Mouse (Mus musculus): ENCODE measurements at regions not wholly inside any gene's neighbourhood (a gene's known extent, or its start where the extent isn't known, plus 50 kb on each side); places are given as distances from the start of the nearest gene placed in this dataset.
A peak's percentile ranks its signal among the peaks of the same experiment; 100 is the strongest.

DNA sequence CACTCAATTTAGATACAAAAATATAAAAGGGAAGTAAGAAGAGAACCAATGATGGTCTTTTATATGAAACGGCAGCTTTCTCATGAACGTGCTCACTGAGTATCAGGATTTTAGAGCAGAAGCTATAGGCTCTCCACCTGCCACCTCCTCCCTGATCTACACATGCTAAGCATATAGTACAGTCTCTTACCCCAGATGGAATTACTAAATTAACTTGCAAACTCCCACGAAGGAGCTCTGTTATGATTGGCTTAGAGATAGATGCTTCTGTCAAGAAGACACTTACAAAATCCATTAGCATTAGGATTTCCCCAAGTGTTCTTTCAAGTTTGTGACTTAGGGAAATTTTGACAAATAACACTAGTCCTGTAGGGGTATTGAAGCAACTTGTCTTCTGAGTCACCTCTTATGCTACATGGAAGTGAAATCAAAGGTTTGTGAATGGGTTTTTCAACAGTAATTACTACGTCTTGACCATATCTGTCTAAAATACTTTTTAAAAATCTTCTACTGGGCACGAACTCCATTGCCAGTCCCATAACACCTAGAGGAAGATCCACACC is 60.6 kb downstream of the Crygs start:
- no peak for DNase-seq

GRCm38 (mm10) chr16:22744121-22744855 is 67.1 kb downstream of the Crygs start:
- peak; percentile 66 to 68 for DNase-seq

GRCm38 (mm10) chr16:22743461-22743860 is 67.9 kb downstream of the Crygs start:
- DNase-seq = peak; percentile 63 to 67

DNA sequence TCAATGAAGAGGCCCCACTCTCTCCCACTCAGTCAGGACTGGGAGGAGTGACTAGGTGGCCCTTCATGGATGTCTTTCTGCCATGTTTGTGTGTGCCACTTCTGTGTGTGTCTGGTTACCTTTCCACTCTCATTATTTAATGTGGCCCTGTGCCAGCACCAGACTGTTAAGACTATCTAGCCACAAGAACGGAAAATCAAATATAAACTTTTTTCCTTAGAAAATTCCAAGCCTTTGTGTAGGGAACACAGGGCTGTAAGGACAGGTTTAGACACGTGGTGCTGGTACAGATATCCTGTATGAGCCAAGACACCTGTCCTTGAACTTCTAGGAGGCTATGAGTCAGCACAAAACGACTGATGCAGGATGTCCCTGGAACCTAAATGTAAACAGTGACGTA is 69.9 kb downstream of the Crygs start:
- no peak for DNase-seq

DNA sequence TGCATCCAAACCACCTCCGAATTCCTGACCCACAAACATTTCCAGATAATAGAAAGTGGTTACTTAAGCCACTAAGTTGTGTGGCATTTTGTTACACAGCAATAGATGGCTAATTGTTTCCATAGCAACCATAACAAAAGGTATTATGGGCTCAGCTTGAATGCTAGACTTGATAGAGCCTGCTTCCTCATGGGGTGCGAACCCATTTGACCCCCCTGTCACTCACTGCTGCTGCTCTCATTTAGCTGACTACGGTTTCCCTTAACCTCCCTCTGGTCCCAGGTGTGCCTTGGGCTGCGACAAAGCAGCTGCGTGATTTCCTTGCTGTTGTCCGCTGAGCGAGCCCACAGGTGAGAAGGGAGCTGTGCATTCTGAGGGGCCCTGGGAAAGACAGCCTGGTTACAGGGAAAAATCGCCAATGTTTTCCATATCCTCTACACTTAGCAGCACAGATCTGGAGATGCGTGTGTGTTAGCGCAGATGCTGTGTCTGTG is 76.8 kb downstream of the Crygs start:
- DNase-seq = no peak

- no peak for DNase-seq
These were observed 76.9 kb upstream of the Dgkg start for GRCm38 (mm10) chr16:22733772-22734528.

GRCm38 (mm10) chr16:22729096-22729495 is 72.1 kb upstream of the Dgkg start:
- no peak for DNase-seq

- DNase-seq = peak; percentile 51 to 64
These were observed 68.2 kb upstream of the Dgkg start for GRCm38 (mm10) chr16:22725261-22725660.

- DNase-seq = no peak
These were observed 66.3 kb upstream of the Dgkg start for GRCm38 (mm10) chr16:22723333-22723732.

- no peak for DNase-seq
These were observed 62.8 kb upstream of the Dgkg start for GRCm38 (mm10) chr16:22719791-22720190.

DNA sequence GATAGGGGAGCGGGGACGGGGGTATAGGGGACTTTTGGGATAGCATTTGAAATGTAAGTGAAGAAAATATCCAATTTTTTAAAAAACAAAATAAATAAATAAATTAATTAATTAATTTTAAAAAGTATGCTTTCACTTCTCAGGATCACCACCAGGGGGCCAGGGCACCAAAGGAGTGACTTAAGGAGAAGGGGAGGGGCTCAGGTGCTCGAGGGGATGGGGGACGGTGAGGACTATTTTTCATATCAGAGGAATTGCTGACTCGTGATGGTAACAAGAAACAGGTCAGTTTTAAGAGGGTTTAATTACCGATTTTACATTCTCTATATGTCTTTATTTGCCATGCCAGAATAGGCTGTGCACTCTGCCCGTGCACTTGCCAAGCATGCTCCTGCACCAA is 62.3 kb upstream of the Dgkg start:
- no peak for DNase-seq

- no peak for DNase-seq
These were observed 60.4 kb upstream of the Dgkg start for GRCm38 (mm10) chr16:22717462-22717861.

- no peak for DNase-seq
These were observed 59.3 kb upstream of the Dgkg start for GRCm38 (mm10) chr16:22716306-22716830.

DNA sequence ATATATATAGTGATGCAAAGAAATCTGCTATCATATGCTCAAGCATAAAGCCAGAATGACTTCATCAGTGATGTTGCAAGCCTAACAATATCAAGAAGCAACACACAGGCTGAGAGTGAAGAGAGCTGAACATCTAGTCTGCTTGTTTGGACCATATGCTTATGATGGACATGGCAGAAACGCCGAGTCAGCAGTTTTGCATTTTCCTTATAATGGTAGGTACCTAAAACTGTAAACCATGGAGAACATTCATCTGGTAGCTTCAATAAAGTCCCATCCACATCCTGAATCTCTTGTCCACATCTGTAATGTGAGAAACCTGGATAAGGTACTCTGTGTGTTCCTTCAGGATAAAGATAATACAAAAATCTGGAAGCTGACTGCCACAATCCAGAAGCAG is 57.3 kb upstream of the Dgkg start:
- DNase-seq = no peak

- DNase-seq = no peak
These were observed 51.7 kb upstream of the Dgkg start for GRCm38 (mm10) chr16:22708768-22709167.
